Mouse (Mus musculus) skeletal muscle tissue, adult 2 months (tissue): ENCODE results near the gene Entpd5.
A peak's percentile ranks its signal among the peaks of the same experiment; 100 is the strongest.

Source experiments
- DNase-seq: peaks from one replicate; pipeline ENCODE4 v3.0.0-alpha.2; 2012; ENCODE audit warnings: low read depth, low spot score

Entpd5 gene

DNA sequence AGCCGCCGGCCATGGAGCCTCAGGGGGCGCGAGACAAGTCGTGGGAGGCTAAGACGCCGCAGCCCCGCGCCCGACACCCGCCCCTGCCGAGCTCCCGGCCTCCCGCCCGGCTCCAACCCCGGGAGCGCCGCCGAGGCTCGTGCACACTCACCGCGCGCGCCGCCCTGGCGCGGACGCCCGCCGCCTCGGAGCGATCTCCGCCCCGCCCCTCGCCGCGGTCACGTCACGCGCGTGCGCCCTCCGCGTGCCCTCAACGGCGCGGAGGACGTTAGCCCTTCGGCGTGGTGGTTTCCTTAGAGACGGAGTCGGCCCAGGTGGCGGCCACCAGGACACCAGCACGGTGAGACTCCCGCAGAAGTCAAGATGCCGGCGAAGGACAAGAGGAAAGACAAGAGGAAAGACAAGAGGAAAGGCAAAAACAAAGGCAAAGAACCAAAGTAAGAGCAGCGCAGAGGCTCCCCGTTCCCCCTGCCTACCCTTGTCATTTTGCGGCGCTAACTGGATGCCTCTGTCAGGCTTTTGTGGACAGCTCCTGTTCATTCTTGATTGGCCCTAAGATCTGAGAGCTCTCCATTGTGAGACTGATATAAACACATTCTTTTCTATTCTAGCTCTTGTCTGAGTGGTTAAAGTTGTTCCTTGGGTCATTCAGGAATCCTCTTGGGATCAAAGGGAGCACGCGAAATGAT lies at the start of gene Entpd5, which contains the start of gene Bbof1:
Gene Entpd5, minus strand, starts transcription at position 211 of the 689 bp plus-strand sequence.
Gene Bbof1, plus strand, starts transcription at position 253 of the 689 bp plus-strand sequence.
- peak; percentile 68 for DNase-seq

DNA sequence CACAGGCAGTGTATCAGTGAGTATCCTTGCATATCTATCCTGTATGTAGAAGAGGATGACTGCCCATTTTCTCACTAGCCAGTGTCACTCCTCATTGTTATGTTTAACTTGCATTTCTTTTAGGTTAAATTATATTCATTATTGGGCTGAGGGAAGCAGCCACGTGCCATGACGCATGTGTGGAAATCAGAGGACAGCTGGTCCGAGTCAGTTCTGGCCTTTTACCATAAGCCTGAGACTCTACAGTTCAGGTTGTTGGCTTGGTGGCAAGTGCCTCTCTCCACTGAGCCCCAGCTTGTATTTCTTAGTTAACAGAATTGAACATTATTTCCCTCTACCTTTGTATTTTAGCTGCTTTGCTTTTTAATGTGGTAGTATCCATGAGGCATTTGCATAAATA lies 48.1 kb upstream of the Entpd5 start:
- no peak for DNase-seq

DNA sequence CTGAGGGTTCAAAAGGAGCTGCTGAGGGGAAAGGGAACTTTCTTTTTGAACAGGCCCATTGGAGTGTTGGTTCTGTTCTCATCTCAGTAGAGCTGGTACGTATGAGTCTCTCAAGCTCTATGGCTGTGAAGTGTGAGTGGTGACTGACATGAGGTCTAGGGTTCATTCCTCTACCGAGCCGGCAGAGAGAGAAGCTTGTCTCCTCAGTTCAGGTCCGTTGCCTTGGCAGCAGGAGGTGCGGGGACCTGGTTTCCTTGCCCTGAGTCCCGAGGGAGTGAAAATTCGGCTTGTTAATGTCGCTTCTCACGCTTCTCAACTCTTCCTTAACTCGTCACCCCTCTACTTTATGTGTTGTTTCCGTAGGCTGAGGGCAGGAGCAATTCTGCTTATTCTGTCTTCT lies 43.0 kb upstream of the Entpd5 start:
- DNase-seq = peak; percentile 9

DNA sequence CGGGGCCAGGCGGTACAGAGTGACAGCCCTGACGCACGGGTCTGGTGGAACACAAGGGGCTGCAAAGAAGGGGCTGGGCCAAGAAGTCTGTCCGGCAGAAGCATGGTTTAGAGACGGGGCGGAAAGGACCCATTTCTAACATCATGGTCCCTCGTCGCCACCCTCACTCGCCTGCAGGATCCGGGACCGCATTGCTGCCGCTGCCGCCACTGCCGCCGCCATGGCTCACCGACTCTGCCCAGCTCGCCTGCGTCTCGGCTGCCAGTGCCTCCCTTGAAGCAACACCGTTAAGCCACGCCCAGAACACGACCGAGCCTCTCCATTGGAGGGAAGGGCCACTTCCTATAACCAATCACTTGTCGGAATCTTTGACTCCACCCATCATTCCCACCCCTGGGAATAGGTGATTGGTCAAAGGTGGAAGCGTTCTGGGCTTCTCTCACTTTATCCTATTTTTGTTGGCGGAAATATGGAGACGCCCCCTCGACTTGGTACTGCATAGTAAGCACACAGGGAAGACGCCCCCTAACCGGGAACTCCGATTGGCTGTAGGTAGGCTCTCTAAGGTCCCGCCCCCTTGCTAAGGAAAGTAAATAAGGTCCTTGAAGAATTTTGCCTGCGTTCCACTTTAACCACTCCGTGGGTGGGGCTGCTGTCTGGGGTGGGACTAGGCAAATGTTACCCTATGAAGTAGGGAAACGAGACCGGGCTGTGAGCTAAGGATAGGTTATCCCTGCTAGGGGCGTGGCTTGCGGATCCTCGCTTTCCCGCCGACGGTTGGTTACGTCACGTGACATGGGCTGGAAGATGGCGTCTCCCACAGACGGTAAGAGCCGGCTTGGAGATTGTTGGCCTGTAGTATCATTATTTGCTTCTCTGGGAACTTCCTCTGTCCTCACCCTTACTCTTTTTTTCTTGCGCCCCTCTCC lies 42.2 kb upstream of the Entpd5 start, which contains the start of the genes Aldh6a1 and Lin52:
Gene Aldh6a1, minus strand, starts transcription at position 287 of the 929 bp plus-strand sequence.
Gene Lin52, plus strand, starts transcription at position 705 of the 929 bp plus-strand sequence.
- peak; percentile 100 for DNase-seq

DNA sequence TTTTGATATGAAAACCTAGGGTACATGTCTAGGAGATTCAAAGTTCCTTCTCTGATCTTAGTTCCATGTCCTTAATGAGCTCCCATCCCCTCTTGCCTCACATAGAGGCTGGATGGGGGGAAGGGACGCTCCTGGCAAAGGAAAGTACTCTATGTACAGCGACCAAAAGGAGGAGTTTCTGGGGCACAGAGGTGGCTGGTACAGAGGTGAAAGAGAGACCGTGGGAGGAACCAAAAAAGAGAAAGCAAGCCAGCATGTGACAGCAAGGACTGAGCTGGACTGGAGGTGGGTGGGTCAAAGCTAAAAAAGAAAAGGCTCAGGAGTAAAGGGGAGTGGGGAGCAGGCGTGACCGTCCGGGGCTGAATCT lies 41.5 kb upstream of the Entpd5 start:
- DNase-seq = peak; percentile 49

DNA sequence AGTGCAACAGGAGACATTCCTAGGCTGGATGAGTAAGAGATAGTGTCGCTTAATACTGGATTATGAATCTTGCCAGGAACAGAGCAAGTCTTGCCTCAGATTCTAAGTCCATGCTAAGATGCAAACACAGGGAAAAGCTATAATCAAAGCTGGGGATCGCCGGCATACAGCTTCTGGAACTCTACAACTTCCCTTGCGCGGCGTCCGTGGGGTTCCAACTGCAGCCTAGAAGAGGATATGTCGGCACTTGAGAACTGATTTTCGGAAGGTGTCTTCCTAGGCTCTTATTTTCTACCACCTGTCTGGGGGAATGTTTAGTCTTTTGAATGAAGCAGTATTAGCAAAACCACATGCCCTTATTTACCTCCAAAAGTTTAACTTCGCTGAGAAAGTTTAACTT lies 41.1 kb upstream of the Entpd5 start:
- DNase-seq = no peak

DNA sequence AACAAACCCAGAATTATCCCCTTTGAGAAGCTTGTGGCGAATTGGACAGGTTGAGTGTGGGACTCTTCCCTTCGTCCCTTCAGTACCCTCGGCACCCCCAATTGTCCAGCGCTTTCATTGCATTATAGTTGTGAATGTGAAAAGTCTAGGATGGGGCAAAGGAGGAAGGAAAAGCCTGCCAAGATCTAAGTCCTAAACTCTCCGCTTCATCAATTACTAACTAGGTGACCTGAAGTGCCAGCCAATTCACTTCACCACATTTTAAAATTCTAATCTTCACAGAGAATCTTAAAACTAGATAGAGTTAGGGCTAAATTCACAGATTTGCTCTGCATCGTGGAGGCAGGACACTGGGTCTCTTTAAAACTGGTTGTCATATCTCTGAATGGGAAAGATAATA lies 39.4 kb upstream of the Entpd5 start:
- no peak for DNase-seq

DNA sequence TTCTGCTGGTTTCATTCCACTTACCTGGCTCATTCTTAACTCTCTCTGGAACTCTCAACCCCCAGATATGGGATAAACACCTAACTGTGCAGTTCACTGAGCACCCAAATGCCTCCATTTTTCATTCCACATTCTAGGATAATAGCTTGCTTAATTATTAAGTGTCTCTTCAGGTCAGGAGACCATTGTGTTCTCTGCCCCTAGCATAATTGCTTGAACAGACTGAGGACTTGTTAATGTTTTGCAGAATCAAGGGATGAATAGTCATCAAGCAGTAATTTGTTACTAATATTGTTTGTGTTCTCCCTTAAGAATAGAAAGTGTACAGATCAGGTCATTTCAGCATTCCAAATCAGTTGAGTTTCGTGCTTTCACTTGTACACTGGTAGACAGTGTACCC lies 38.6 kb upstream of the Entpd5 start:
- no peak for DNase-seq

DNA sequence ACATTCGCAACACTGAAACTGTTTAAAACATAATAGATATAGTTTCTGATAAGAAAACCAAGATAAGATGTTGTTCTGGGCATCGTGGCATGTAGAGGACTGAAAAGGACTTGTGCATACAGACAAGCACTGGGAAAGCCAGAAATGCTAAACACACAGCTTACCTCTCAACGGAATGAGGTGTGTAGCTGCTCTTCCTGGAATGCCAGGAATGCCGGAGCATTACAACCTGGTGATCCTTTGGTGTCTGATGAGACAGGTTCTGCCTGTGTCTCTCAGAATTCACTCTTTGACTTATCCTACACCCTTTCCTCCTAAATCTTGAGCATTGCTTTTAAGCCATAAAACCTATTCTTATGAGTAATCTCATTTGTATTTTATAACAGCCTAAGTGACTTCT lies 33.7 kb upstream of the Entpd5 start:
- no peak for DNase-seq

DNA sequence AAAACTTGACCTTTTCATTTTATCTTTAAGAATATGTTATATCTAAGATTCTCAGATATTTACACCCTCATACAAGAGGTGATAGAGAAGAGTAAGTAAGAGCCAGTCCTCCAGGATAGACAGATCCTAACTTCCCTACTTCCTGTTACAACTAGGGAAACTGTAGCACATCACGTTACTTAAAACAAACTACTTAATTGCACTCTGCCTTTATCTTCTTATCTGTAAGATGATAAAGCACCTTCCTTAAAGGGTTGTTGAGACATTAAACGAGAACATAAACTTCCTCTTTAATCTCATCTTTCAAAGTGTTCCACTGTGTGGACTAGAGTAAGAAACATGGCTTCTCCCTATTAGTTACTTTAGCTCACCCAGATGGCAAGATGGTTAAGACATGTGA lies 29.9 kb upstream of the Entpd5 start:
- DNase-seq = no peak

DNA sequence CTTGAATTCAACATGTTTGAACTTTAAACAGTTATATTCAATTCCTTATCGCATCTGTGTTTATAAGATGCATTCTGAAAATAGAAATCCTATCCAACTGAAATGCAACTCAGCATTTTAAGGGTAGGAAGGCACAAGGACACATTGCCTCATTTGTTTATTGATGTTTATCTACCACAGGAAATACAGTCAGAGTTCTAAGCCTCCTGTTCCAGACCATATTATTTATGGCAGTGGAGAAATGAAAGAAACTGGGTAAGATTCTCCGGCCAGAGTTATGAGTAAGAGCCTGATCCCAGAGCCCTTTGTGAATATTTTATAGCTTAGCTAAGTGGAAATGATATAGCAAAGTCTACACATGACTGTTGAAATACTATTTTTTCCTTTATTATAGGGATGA lies 21.0 kb upstream of the Entpd5 start:
- DNase-seq = no peak

DNA sequence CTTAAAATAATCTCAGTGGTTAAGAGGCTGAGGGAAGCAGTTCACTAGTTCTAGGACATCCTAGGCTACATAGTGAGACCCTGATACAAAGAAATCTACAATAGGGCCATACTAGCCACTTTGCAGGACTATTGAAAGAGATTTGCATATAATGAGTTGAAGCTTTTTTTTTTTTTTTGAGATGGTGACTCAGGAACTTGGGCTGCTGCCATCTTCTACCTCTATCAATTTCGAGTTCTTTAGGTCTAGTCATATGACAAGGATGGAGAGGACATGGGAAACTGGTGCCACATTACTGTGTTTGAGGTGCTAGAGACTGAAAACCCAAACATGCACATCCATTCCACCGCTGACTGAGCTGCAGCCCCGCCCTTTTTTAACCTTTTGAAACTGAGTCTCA lies 15.2 kb upstream of the Entpd5 start:
- no peak for DNase-seq

DNA sequence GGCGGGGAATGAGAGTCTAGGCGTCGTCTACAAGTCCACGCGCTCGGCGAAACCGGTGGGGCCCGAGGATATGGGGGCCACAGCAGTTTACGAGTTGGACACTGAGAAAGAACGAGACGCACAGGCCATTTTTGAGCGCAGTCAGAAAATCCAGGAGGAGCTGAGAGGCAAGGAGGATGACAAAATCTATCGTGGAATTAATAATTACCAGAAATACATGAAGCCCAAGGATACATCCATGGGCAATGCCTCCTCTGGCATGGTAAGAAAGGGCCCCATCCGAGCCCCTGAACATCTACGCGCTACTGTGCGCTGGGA lies 8.7 kb upstream of the Entpd5 start:
- no peak for DNase-seq

DNA sequence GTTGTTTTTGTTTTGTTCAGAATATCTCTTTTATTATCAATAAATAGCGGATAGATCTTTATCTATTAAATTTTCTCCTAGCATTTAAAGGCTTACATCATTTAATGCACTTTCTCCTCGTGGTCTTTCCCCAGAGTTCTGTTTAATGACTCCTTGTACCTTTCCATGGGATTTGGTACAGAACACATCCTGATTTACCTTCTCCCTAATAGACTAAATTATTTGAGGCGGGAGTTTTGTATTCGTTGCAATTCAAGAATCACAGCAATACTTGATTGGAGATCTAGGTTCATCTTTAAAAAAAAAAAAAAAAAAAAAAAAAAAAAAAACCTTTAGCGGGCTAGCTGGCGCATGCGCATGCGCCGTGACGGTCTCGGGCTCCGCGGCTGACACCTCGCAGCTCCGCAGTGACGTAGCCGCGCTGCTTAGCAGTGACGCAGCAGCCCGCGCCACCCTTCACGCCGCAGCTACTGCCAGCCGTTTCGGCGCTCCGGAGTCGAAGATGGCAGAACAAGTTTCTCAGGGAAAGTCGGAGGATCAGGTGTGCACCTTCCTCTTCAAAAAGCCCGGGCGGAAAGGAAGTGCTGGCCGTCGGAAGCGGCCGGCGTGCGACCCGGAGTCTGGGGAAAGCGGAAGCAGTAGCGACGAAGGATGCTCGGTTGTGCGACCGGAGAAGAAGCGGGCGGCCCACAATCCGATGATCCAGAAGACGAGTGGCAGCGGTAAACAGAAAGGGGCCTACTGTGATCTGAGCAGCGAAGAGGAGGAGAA lies 8.2 kb upstream of the Entpd5 start, which contains the start of gene Rnf113a2:
Gene Rnf113a2, plus strand, starts transcription at position 363 of the 771 bp plus-strand sequence.
- peak; percentile 93 for DNase-seq

DNA sequence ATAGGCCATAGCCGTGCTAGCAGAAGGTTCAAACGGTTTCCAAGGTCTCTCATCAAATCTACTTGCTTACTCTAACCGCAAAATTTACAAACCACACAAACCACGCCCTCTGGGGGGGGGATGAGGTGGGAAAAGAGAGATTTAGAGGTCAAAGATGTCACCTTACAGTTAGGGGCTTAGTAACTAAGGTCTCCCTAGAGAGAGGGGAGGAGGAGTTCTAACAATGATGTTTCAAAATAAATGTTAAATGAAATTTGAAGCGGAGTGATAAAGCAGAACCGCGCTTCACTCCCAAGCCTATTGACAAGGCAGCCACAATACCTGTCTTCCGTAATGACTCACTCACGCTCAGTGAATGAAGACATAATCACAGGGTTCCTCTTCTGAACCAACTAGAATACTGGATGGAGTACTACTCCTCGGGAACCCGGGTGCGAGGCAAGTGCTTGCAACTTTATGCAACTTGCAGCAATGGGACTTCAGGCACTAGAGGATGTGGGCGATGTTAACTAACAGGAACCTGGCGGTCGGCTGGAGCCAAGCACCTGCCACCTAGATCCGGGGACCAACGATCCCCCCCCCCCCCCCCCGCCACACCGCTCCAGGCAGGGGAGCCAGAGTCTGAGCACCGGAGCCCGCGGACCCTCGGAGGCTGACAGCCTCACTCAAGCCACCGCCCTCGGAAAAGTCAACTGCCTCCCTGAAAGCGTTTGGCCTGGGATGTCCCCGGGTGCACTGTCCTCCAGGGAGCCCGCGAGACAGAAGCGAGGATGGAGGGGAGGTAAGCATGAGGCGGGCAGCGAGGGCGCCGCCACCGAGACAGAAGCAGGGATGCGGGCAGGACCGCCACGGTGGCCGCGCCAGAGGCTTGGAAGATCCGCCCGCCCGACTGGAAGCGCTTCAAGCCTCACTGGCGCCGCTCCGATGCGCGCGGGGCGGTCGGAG lies 683 bp downstream of the Entpd5 start:
- no peak for DNase-seq

DNA sequence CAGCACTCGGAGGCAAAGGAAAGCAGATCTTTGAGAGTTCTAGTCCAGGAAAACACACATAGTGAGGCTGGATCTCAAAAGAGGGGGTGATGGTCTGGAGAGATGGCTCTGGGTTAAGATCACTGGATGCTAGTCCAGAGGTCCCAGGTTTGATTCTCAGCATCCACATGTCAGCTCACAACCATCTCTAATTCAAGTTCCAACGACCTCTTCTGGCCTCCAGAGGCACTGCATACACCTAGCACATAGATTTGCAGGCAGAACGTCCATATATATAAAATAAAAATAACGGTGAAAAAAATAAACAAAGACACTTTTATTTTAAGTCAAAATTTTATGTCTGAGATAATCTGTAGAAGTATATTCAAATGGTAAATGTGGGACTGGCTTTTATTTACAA lies 1.6 kb downstream of the Entpd5 start:
- DNase-seq = no peak

DNA sequence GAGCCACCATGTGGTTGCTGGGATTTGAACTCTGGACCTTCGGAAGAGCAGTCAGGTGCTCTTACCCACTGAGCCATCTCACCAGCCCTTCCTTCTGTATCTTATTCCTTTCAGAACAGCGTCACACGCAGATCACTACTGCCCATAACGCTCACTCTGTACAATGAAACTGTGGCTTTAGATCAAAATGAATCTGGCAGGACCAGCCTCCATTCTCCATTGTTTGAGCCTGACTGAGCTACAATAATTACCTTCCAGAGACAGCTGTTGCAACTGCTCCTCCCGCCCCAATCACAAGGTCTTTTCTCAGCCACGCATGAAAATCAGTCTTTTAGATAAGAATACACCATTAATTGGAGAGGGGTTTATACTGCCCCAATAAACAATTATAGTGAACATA lies 4.3 kb downstream of the Entpd5 start:
- no peak for DNase-seq

DNA sequence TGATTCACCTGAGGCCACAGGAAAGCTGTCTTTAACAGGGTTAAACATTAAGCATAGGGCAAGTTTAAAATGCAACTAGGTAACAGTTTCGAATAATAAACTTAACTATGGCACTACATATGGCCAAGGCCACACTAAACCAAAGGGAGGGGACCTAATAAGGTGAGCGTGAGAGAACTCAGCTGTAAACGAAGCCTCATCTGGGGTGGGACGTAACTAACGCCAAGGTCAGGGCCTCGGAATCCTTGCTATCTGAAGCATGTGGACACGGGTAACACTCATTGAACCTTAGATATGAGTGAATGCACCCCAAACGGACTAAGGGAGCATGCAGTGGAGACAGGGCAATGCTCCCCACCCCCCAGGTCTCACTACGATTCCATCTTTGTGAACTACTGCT lies 5.9 kb downstream of the Entpd5 start:
- no peak for DNase-seq

DNA sequence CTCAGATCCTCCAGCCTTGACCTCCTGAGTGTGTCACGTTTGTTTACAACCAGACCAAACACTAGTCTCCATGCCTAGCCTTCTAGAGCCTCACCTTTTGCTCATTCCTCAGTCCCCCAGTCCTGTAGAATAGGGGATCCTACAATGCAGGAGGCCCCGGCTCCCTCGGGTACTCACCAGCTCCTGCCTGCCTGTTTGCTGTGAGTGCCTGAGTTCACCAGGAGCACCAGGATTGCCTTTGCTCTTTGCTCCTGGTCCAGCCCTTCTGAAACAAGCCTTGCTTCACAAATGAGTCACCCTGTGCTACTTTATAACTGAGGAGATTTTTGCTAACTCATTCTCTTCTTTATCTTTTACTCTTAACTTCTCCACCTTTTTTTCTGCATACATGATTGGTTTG lies 8.2 kb downstream of the Entpd5 start:
- DNase-seq = no peak

DNA sequence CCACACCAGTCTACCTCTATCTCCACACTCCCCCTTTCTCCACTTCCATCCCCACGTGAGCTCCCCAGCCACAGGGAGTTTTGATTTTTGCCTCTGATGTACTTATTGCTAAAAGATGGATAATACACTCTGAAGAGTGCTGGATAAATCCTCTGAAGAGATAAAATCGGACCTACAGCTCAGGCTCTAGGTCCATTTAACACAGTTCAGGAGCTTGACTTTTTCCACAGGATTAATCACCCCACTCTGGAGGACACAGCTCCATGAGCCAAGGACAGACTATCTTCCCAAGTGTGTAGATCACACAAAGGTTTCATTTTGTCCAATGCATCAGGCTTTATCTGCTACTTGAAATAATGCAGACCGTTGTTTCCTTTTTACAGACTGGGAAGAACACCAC lies 8.8 kb downstream of the Entpd5 start:
- DNase-seq = no peak

DNA sequence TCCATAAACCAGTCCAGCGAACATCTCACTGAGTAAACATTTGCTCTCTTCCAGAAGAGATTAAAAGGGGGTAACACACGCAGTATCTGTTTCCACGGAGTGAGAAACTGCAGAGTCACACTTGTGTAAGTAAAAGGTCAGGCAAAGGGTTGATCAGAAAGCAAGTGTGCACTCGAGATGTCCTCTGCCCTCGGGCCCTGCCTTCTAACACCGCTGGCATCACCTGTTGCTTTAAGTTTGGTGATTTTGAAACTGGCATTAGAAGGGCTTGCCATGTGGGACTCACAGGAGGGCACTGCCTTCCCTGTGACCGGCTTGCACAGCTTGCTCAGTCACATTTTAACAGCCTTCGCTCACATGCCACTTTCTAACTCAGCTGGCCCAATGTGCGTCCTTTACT lies 9.2 kb downstream of the Entpd5 start:
- no peak for DNase-seq
